Mouse (Mus musculus) heart, embryonic 14.5 days (tissue): ENCODE results near the gene Dedd. TPM values are rescaled to one million over a fixed set of nuclear protein-coding genes. Genes with fewer than 3 reads are reported as not detected.
A peak's percentile ranks its signal among the peaks of the same experiment; 100 is the strongest.
"Not testable (repeated sequence)": the region's sequence is repeated elsewhere in the genome, so short reads cannot be mapped to it uniquely, and the experiment has no call there.

Experiments used
- ATAC-seq: fragments of 200-750 bp; cut with Nextera tagmentation; 2 replicates; pipeline ENCODE4 v1.8.0; 2017; ENCODE audit warnings: low read depth, moderate TSS enrichment; ENCODE audit not compliant: insufficient number of reproducible peaks, insufficient read depth, low FRiP score
- H3K27ac ChIP-seq, 2 experiments: fragments of 200-500 bp in 1 of 2; fragments of 300-500 bp in 1 of 2; sonication (generic) in 1 of 2; replicated peaks in 1 of 2; 2 replicates each; pipeline ENCODE4 v1.5.1; 2012 to 2014; ENCODE audit warnings: low read depth in 2 of 2, low read length in 2 of 2, control low read depth in 1 of 2, mild to moderate bottlenecking in 1 of 2, mixed read lengths in 1 of 2; ENCODE audit not compliant: control insufficient read depth in 1 of 2, insufficient read depth in 1 of 2
- H3K27me3 ChIP-seq: fragments of 300-500 bp; sonication (generic); 2 replicates; pipeline ENCODE4 v1.6.1; 2014; ENCODE audit warnings: mild to moderate bottlenecking, low read length, control low read depth; ENCODE audit not compliant: control insufficient read depth, insufficient read depth
- H3K36me3 ChIP-seq: fragments of 300-500 bp; sonication (generic); 2 replicates; pipeline ENCODE4 v1.6.1; 2014; ENCODE audit warnings: mild to moderate bottlenecking, control low read depth, low read length, mixed read lengths; ENCODE audit not compliant: control insufficient read depth, insufficient read depth
- H3K4me1 ChIP-seq, 2 experiments: fragments of 200-500 bp in 1 of 2; fragments of 300-500 bp in 1 of 2; sonication (generic) in 1 of 2; 2 replicates each; pipeline ENCODE4 v1.6.1; 2012 to 2014; ENCODE audit warnings: low read length in 2 of 2, control low read depth in 1 of 2, mixed read lengths in 1 of 2; ENCODE audit not compliant: control insufficient read depth in 2 of 2, insufficient read depth in 2 of 2
- H3K4me2 ChIP-seq: fragments of 300-500 bp; sonication (generic); 2 replicates; pipeline ENCODE4 v1.6.1; 2014; ENCODE audit warnings: mild to moderate bottlenecking, low read length
- H3K4me3 ChIP-seq, 2 experiments: fragments of 200-500 bp in 1 of 2; fragments of 300-500 bp in 1 of 2; sonication (generic) in 1 of 2; 2 replicates each; pipeline ENCODE4 v1.5.1; 2012 to 2014; ENCODE audit warnings: low read length in 2 of 2, mild to moderate bottlenecking in 2 of 2, control low read depth in 1 of 2, low read depth in 1 of 2, moderate library complexity in 1 of 2; ENCODE audit not compliant: control insufficient read depth in 1 of 2, insufficient read depth in 1 of 2
- H3K9ac ChIP-seq: fragments of 300-500 bp; sonication (generic); 2 replicates; pipeline ENCODE4 v1.6.1; 2014; ENCODE audit warnings: mild to moderate bottlenecking, low read length
- H3K9me3 ChIP-seq: fragments of 300-500 bp; sonication (generic); 2 replicates; pipeline ENCODE4 v1.6.1; 2016; ENCODE audit warnings: low read length, control low read depth; ENCODE audit not compliant: control insufficient read depth
- WGBS: fragments of 180-500 bp; shearing (Covaris S2); extraction: QIAGEN DNeasy Blood & Tissue Kit; methylation state at CpG from one replicate; pipeline ENCODE4 v1.1.7; 2014; 5-methylcytosine and 5-hydroxymethylcytosine counted together
- polyA plus RNA-seq: library from polyadenylated mRNA; unstranded; fragments of >200 nt; fragmentation: Nextera tagmentation; extraction: Ambion mirVana; gene quantifications from 2 replicates; pipeline ENCODE4 v1.2.1, GENCODE M21; 2014

Dedd gene
- polyA plus RNA-seq, 1 experiment from 2014 or later, result 42.4 TPM

DNA sequence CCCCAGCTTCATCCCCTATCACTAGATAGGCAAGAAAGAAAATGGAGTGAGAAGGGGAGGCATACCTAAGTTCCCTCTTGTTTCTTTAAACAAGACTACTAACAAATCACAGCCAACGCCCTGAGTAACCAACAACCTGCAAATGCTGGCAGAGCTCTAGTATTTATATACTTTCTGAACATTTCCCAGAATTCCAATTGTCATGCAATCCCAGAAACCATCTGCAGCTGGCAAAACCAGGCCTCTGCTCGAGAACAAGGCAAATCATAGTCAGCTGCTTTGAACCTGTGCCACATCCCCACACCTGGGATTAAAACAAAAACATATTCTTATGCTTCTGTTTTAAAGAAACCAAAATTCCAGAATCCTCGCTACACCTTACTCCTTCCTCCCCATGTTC is 35.6 kb upstream of the Dedd start:
- Histone ChIP-seq H3K9ac (no peak overlapping the region), H3K9me3 (no peaks in the 10 kb centered on the region), H3K36me3 (peaks cover 18% of the 10 kb centered on the region), H3K4me1 (peaks cover 0 to 7% of the 10 kb centered on the region in 2 experiments; a peak in 3 of 4 replicates), H3K4me3 (peak overlapping the region in 1 of 2 experiments; percentile 85; a peak in 1 of 4 replicates), H3K27ac (no peak overlapping the region), H3K4me2 (peak overlapping the region; percentile 65), H3K27me3 (peaks cover 12% of the 10 kb centered on the region)
- WGBS, result 90% methylated on average over 3 of the region's 3 CpGs
- no peak for ATAC-seq

- Histone ChIP-seq H3K36me3 (peaks cover 12% of the 10 kb centered on the region), H3K27me3 (peaks cover 12% of the 10 kb centered on the region), H3K9ac (peak overlapping the region; percentile 93), H3K27ac (peak overlapping the region; percentile 93 to 97), H3K4me1 (peaks cover 0 to 5% of the 10 kb centered on the region in 2 experiments; a peak in 2 of 4 replicates), H3K4me2 (peak overlapping the region; percentile 65), H3K4me3 (peak overlapping the region; percentile 85 to 99), H3K9me3 (no peaks in the 10 kb centered on the region)
- 45% methylated on average over 5 of the region's 5 CpGs for WGBS
- no peak for ATAC-seq
Measured at GRCm38 (mm10) chr1:171293906-171294297, 35.0 kb upstream of the Dedd start.

DNA sequence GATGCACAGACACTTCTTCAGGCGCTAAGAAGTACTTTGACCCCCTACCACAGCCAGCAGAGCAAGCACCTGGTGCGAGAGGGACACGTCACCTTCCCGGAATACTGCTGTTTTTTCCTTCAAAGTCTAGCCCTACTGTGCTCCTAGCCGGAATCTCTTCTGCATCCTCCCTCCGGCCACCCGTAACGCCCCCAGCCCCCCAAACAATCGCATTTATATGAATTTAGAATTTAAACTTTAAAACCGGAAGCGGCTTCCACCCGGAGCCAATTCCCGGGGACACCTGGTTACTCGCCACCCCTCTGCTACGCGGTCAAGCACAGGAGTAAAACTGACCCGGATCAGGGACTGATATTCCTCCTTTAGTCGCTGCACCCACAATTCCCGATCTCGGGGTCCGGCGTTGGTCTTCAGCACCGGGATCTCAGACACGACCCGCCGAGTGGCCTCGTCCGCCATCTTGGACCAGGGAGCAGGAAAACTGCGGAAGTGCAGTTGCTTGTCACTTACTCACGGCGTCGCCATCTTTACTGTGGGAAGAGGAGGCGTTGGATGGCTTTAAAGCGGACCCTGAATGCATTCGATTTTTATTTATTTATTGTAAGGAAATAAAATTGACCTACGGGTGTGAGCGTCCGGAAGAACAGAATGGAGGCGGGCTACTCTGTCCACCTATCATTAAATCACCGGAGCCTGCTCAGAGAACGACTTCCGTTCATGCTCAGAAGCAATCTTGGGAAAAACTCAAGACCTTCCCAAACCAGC is 34.5 kb upstream of the Dedd start, which contains the start of gene Ufc1:
Gene Ufc1 (minus strand): TSS at position 727 of the 765 bp plus-strand sequence.
- peaks cover 6% of the 10 kb centered on the region for H3K36me3 ChIP-seq
- H3K9me3 ChIP-seq, result no peaks in the 10 kb centered on the region
- peaks cover 0 to 5% of the 10 kb centered on the region in 2 experiments; a peak in 2 of 4 replicates for H3K4me1 ChIP-seq
- H3K4me3 ChIP-seq, result peak within 1 kb of the TSS; percentile 85 to 99
- ATAC-seq, result peak; percentile 59
- peak within 1 kb of the TSS; percentile 93 to 97 for H3K27ac ChIP-seq
- H3K9ac ChIP-seq, result peak within 1 kb of the TSS; percentile 93
- under 1% methylated on average over 42 of the region's 42 CpGs for WGBS
- H3K27me3 ChIP-seq, result peaks cover 12% of the 10 kb centered on the region
- H3K4me2 ChIP-seq, result peak within 1 kb of the TSS; percentile 65

DNA sequence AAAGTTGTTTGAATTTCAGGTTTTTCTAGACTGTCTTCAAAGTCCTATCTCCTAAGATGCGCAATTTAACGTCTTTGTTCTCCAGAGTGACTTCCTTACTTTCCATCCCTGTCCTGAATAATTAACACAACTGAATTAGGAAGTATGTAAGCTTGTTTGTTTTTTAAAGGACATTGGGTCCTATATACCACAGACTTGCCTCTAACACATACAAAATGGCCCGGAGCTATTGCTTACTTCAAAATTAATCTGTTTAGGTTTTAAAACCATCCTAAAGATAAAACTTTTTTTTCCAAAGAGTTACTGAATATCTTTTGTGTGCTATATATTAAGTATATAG is 33.9 kb upstream of the Dedd start:
- Histone ChIP-seq H3K4me3 (peak overlapping the region; percentile 85 to 99), H3K4me2 (peak overlapping the region; percentile 65), H3K27me3 (peaks cover 12% of the 10 kb centered on the region), H3K4me1 (peaks cover 0 to 5% of the 10 kb centered on the region in 2 experiments; a peak in 2 of 4 replicates), H3K36me3 (peaks cover under 1% of the 10 kb centered on the region), H3K9ac (peak overlapping the region; percentile 93), H3K9me3 (no peaks in the 10 kb centered on the region), H3K27ac (peak overlapping the region; percentile 93 to 97)
- no peak for ATAC-seq
- 18% methylated on average over 3 of the region's 3 CpGs for WGBS

DNA sequence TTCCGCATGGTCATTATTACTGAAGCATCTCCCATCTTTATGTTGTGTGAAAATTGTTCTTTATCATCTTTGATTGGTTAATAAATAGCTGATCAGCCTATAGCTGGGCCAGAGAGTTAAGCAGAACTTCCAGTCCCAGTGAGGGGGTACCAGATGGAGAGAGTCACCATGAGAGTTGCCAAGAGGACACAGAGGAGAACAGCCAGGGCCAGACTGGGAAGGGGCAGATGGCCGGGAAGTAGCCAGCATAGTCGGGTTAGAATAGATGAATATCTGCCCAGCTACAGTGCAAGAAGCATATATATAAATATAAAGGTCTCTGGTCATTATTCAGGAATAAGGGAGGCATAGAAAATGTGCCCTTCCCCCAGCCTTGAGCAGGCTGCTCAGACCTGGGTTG is 30.7 kb upstream of the Dedd start:
- Histone ChIP-seq H3K9ac (no peak overlapping the region), H3K36me3 (no peaks in the 10 kb centered on the region), H3K4me1 (peaks cover 0 to 5% of the 10 kb centered on the region in 2 experiments; a peak in 2 of 4 replicates), H3K27ac (no peak overlapping the region), H3K4me3 (no peak overlapping the region), H3K4me2 (no peak overlapping the region), H3K27me3 (peaks cover 12% of the 10 kb centered on the region), H3K9me3 (no peaks in the 10 kb centered on the region)
- ATAC-seq, result no peak
- 46% methylated on average over 3 of the region's 3 CpGs for WGBS

DNA sequence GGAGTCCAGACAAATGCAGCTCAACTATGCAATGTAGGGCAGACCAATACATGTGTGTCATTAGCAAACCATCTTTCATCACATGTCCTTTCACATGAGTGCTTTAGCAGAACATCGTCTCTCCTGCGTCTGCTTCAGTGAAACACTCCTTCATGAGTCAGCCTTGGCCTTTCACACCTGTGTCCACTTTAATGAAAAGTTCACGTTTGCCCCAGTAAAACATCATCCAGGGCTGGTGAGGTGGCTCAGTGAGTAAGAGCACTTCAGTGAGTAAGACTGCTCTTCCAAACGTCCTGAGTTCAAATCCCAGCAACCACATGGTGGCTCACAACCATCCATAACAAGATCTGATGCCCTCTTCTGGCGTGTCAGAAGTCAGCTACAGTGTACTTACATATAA is 22.8 kb upstream of the Dedd start:
- H3K27me3 ChIP-seq, H3K4me2 ChIP-seq, H3K27ac ChIP-seq, H3K9ac ChIP-seq, H3K4me1 ChIP-seq, H3K4me3 ChIP-seq, ATAC-seq, H3K36me3 ChIP-seq, H3K9me3 ChIP-seq: not testable (repeated sequence)
- WGBS, result 73% methylated on average over 5 of the region's 5 CpGs

DNA sequence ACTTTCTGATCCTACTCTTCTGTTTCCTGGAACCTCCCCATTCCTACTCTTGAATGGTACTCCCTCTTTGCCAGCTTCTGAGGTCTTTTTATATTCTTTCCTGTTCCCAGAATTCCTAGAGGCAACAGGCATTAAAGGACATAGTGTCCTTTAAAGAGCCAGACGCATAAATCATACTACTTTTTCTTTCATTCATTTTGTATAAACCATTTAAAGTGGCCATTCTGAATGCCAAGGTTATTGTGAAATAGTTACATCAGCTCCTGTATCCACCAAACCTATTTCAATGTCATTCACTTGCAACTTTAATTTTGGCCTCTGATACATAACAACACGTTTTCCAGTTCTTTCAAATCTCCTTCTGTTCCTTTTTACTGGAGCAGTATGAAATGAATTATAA is 19.6 kb upstream of the Dedd start:
- WGBS, result 72% methylated on average over 2 of the region's 2 CpGs
- Histone ChIP-seq H3K4me1 (no peaks in the 10 kb centered on the region), H3K9me3 (no peaks in the 10 kb centered on the region), H3K27ac (no peak overlapping the region), H3K9ac (no peak overlapping the region), H3K4me3 (no peak overlapping the region), H3K36me3 (no peaks in the 10 kb centered on the region), H3K4me2 (no peak overlapping the region), H3K27me3 (no peaks in the 10 kb centered on the region)
- no peak for ATAC-seq
